Mouse (Mus musculus) kidney, adult 18-20 months (tissue): ENCODE measurements at regions not wholly inside any gene's neighbourhood (a gene's known extent, or its start where the extent isn't known, plus 50 kb on each side); places are given as distances from the start of the nearest gene placed in this dataset.

Source experiments
- DNase-seq: peaks from one replicate; pipeline ENCODE4 v3.0.0; 2021

- DNase-seq, result peak; percentile 61
Observed at GRCm38 (mm10) chr1:95762244-95762643, 94.9 kb upstream of the St8sia4 start.

GRCm38 (mm10) chr1:95754071-95754915, 86.9 kb upstream of the St8sia4 start:
- no peak for DNase-seq

- no peak for DNase-seq
Observed at GRCm38 (mm10) chr1:95753517-95753916, 86.1 kb upstream of the St8sia4 start.

GRCm38 (mm10) chr1:95748940-95749339, 81.6 kb upstream of the St8sia4 start:
- no peak for DNase-seq

GRCm38 (mm10) chr1:95747287-95747686, 79.9 kb upstream of the St8sia4 start:
- DNase-seq, result no peak

GRCm38 (mm10) chr1:95744446-95744845, 77.1 kb upstream of the St8sia4 start:
- DNase-seq, result no peak

- no peak for DNase-seq
Observed at GRCm38 (mm10) chr1:95743334-95743733, 76.0 kb upstream of the St8sia4 start.

- no peak for DNase-seq
Observed at GRCm38 (mm10) chr1:95719449-95719848, 52.1 kb upstream of the St8sia4 start.

- DNase-seq, result no peak
Observed at GRCm38 (mm10) chr1:95718794-95719193, 51.4 kb upstream of the St8sia4 start.
